Mouse (Mus musculus): ENCODE measurements at regions not wholly inside any gene's neighbourhood (a gene's known extent, or its start where the extent isn't known, plus 50 kb on each side); places are given as distances from the start of the nearest gene placed in this dataset.

DNA sequence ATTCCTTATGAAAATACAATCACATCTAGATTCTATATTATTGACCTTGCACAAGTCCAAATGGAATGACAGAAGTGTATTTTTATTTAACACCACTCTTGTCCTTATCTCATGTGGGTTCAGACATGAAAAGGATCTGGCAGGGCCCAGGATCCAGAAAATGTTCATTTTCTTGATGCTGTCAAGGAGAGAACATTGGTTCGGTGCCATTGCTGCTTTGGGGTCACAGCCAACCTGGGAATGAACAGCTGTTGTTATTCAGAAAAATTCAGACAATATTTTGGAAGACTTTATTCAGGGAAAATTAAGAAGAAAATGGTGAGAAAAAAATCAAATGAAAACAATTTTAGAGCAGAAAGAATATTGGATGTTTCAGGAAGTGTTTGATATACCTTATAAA is 590.0 kb downstream of the Iqcm start:
- no peak for DNase-seq (ENCODE audit: low spot score)

DNA sequence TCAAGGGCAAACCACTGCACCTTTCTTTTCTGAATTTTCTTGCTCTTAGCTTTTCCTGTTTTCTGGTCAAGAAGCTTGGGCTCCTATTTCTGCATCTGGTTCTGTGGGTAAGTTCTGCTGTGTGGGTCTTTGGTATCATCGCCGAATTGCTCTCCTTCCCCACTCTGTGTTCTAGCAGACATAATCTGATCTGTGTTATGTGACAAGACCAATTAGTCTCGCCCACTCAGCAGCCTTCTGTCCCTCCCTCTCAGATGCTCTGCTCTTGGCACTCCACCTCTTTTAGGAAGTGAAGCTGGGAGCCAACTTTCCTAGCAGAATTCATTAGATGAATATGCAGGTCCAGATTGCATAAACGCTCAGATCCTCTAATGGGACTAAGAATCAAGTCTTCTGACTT is 603.5 kb downstream of the Iqcm start:
- no peak for DNase-seq (ENCODE audit: low spot score)

DNA sequence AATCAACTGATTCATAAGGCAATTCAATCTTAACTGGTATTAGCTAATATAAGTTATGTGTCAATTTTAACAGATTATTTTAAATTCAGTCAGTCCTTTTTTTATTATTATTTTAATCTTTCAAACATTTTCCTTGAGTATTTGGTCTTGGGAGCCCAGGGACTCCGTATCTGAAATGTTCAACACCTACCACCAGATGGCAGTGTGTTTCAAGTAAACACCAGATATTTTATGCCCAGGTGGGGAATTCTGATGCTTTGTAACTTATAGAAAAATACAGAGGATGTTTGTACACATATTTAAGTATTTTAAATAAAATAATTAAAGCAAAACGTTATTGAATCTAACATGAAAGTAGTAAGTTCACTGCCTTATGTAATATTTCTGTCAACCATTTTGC is 619.2 kb downstream of the Iqcm start:
- DNase-seq (ENCODE audit: low spot score) = peak; percentile 21

DNA sequence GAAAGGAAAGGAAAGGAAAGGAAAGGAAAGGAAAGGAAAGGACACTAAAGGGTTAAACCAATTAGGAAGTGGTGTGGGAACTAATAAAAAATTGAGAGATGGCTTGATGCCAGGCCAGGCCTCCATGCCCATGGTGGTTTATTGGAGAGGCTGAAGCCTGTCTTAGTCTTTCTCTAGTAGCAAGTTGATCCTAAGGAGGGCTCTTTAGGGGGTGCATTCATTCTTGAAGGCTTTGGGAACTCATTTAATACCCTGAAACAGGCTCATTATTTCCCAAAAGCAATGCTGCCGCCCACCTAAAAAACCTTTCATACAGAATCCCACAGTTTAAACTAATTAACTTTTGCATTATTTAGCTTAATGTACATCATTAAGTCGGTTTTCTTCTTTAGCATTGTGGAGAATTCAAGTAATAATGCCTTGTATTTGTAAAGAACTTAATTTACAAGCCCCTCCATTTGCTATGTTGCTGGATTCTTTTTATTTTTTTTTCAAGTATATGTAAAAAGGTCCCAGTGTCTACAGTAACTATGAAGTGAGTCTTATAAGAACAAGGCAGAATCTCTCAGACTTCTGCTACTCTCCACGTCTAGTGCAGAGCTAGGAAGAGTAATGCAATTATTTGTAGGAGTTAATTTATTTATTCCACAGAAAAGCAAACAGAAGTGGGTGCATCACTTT is 624.3 kb downstream of the Iqcm start:
- no peak for DNase-seq (ENCODE audit: low spot score)

DNA sequence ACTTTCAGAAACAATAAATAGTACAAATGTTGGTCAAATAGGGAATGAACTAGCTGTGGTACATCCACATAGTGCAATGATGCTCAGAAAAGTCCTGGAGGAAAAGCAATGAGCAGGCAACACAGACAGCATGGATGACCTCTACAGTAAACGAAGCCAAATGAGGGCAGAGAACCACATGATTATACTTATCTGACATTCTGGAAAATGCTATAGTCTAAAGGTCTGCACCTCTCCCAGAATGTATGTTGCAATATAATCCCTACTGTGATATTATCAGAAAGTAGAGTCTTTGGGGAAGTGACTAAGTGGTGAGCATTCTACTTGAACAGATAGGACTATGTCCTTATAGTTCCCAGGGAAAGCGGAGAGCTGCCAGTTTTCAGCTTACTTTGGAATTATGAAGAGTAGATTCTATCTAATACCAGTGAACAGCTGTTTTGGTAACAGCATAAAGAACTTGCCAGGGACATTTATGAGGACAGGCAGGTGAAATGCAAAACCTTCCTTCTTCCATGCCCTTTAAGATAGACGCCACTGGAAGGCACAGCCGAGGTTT is 672.2 kb downstream of the Iqcm start:
- no peak for DNase-seq (ENCODE audit: low spot score)

DNA sequence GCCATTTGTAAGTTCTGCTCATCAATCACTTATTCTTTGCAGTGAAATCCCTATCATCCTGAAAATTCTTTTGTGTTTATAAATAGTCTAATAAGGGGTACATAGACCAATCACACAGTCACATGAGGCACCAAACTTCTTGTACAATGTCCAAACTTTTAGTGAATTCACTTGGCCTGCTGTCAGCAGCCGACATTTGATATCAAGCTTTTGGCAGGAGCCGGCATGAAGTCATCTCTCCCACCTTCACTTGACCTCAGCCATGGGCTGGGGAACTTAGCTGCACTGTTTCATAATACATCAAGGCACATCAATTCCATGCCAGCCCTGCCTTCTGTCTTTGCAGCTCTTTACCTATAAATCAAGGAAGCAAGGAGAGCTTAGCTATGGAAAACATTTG is 679.0 kb downstream of the Iqcm start:
- DNase-seq (ENCODE audit: low spot score) = no peak

DNA sequence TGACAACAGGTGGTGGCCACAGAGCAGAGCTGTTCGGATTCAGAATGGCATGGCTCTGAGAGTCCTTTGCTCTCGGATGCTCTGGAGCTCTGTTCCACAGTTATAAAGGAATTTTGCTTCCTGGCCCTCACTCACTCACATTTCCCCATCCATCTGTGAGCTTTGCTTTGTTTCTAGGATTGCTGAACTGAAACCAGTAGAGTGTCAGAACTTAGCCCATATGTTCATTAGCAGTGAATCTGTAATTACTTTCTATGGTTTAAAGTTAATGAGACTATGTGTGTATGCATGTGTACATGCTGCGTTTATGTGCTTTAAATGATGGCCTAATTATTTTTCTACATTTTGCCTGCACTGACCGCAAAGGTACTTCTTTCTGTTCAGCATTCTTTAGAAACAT is 688.7 kb downstream of the Iqcm start:
- no peak for DNase-seq (ENCODE audit: low spot score)

DNA sequence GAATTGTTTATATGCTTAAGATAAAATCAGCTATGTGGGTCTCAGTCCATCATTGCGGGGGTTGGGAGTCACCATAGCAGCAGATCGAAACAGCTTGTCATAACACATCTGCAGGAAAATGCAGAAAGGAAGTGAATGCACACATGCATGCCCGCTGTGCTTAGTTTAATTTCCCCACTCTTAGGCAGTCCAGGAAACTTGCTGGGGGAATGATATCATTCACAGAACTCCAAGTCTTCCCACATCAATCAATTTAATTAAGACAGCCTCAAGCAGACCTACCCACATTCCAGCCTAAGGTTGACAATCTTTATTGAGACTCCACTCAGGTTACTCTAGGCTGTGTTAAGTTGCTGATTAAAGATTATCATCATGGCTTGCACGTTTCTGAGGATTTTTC is 700.2 kb downstream of the Iqcm start:
- no peak for DNase-seq (ENCODE audit: low spot score)

DNA sequence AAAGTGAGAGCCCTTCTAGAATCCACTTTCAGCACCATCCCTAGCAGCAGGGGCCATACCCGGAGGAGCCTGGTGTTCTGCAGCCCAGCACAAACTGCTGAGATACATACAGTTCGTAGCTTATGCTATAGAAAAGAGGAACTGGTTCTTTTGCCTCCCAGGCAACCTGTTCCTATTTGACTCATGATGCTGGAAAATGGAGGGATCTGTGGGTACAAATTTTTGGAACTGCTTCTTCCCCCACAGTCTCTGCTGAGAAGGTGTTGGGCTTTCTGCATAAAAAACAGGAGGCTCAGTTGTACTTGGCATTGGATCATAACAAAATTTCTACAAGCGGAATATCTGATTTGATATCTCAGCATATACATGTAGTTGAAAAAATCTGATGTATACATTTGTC is 716.7 kb upstream of the Nr3c2 start:
- no peak for DNase-seq (ENCODE audit: low spot score)

DNA sequence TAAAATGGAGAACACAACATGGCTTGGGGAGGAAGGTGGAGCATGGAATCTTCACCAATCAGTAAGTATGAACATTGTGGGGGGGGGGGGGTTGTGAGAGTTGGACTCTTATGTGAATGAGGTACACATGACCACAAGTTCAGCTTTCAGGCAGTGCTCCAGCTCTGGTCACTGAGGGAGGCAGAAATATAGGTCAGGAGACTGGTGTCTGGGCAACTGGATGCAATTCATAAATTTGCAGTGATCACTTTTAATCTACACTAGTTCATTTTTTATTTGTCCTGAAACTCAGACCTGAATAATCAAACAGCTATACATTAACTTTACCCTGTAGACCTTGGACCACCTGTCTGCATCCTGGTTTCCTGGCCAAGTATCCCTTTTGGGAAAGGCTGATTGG is 715.4 kb upstream of the Nr3c2 start:
- DNase-seq (ENCODE audit: low spot score) = no peak

DNA sequence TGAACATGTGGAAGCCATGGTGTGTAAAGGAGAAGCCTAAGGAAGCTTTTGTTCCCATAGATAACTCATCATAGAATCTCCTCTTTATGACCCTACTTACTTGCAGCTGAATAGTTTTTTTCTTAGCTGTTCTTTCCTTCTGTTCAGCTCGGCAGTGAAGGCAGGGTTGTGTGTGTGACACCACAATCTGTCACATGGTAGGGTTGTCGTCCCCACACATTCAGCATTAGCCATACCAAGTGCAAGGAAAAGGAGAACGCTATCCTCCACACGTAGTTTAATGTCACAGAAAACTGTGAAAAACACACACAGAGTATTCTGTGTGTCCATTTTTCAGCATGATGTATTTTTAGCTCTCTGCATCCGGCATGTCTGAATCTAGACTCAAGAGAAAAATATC is 711.9 kb upstream of the Nr3c2 start:
- no peak for DNase-seq (ENCODE audit: low spot score)

DNA sequence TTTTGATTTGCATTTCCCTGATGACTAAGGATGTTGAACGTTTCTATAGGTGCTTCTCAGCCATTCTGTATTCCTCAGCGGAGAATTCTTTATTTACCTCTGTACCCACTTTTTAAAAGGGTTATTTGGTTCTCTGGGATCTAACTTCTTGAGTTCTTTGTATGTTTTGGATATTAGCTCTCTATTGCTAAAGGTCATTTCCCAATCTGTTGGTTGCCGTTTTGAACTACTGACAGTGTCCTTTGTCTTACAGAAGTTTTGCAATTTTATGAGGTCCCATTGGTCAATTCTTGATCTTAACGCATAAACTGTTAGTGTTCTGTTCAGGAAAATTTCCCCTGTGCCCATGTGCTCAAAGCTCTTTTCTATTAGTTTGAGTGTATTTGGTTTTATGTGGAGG is 687.4 kb upstream of the Nr3c2 start:
- no peak for DNase-seq (ENCODE audit: low spot score)

DNA sequence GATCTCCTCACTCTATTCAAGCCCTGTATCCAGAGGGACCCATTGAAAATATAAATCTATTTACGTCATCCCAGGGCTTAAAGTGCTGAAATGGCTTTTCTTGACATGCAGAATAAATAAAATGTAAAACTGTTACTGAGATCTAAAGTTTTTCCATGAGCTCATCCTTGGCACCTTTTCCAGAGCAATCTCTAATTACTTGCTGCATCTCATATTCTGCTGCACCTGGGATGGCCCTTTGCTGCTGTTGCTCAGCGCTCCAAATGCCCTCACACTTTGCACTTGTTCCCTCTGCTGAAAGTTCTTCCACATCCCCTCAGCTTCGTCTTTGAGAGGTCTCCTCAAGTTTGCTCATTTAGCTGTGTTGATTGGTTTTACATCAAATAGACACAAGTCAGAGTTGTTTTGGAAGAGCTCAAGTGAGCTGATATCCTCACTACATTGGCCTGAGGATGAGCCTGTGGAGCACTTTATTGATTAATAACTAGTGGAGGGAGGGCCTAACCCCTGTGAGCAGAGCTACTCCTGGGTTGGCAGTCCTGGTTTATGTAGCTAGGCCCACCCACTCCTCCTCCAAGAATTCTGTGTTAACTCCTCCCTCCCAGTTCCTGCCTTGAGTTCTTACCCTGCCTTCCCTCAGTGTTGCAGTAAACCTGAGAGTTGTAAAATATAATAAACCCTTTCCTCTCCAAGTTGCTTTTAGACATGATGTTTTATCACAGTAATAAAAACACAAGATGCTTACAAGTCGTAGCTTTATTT is 681.2 kb upstream of the Nr3c2 start:
- no peak for DNase-seq (ENCODE audit: low spot score)

DNA sequence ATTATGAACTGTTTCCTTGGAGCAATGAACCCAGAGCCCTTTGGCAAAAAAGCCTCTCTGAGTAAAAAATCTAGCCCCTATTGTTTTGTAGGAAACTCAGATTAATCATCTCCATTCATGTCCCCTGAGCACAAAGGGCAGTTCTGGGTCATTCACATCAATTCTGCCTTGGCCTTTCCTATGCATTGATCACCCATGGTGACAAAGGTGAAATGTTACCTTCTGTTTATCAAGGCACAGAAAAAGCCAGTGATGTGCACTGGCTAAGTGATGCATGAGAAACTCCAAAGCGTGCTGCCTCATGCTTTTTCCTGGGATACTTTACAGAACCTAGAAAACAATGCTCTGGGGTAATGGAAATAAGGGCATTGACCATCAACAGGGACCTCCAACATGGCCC is 668.4 kb upstream of the Nr3c2 start:
- DNase-seq (ENCODE audit: low spot score) = no peak

DNA sequence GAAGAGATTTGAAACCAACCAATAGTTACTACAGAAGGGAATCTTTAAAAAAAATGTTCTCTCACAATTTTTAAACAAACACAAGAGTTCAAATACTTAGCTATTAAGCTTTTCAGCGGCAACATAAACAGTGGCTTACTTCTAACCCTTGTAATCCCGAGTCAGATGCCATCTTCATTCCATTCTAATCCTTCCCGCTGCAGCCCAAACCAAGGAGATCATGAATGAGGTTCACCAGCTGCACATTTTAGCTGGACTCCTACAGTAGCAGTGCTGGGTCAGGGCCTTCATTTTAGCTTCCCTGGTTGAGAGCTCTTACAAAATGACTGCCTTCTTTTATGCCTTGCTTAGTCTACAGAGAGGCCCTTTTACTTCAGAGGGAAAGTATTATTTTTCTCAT is 650.0 kb upstream of the Nr3c2 start:
- DNase-seq (ENCODE audit: low spot score) = no peak

DNA sequence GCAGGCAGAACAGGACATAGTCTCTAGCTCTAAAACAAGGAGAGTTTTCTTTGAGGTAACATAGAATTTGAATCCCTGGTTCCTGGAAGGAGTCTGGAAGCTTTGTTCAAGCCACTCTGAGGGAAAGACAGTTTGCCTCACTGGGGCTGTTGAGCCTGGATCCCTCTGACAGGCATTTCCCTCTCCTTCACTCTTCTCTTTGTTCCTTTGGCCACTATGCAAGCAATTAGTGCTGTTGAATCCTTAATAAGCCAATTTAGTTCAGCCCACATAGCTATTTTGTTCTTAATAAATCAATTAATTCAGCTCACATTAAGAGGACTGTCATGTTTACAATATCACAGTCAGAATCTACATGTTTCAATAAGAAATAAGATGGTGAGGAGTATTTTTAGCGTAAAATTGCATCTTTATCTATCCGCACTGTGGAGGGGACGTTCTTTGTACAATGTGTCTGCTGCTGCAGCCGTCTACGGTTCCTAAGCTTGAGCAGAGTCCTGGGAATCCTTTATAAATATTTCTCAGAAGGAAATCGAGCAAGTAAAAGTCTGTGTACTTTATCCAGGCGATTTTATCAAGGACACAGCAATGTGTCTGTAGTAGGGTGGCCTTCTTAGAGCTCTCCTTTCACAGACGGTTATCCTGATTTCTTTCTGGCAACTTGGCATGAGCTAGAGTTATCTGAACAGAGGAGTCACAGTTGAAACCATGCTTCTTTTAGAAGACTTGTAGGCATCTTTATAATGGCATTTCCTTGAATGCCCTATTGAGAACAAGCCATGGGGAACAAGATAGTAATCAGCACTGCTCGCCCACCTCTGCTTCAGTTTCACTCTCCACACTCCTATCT is 646.9 kb upstream of the Nr3c2 start:
- no peak for DNase-seq (ENCODE audit: low spot score)
